Mouse (Mus musculus) c-Kit-positive CD71-positive TER-119-negative erythroid progenitor cells, embryonic 14.5 days (primary cell): Measurements from ENCODE around the gene Tmem230.

ENCODE experiments used
- DNase-seq: peaks from one replicate; pipeline ENCODE4 v3.0.0-alpha.2; 2013; ENCODE audit warnings: low read depth

Tmem230 gene

GRCm38 (mm10) chr2:132233985-132234765 lies 13.4 kb downstream of the Tmem230 start:
- no peak for DNase-seq

- no peak for DNase-seq
These were observed 15.1 kb downstream of the Tmem230 start for GRCm38 (mm10) chr2:132232413-132232945.

GRCm38 (mm10) chr2:132224359-132224758 lies 23.2 kb downstream of the Tmem230 start:
- no peak for DNase-seq

GRCm38 (mm10) chr2:132221611-132222073 lies 26.0 kb downstream of the Tmem230 start:
- no peak for DNase-seq

GRCm38 (mm10) chr2:132211995-132212656 lies 35.5 kb downstream of the Tmem230 start:
- no peak for DNase-seq

GRCm38 (mm10) chr2:132210806-132211312 lies 36.7 kb downstream of the Tmem230 start:
- DNase-seq, result no peak

GRCm38 (mm10) chr2:132208246-132208881 lies 39.2 kb downstream of the Tmem230 start:
- DNase-seq, result peak; percentile 10

- DNase-seq, result no peak
These were observed 41.2 kb downstream of the Tmem230 start for GRCm38 (mm10) chr2:132206316-132206881.

GRCm38 (mm10) chr2:132205549-132205948 lies 42.1 kb downstream of the Tmem230 start:
- no peak for DNase-seq

GRCm38 (mm10) chr2:132203773-132204172 lies 43.8 kb downstream of the Tmem230 start:
- no peak for DNase-seq

- DNase-seq, result no peak
These were observed 44.4 kb downstream of the Tmem230 start for GRCm38 (mm10) chr2:132203186-132203585.

GRCm38 (mm10) chr2:132198017-132198933 lies 49.3 kb downstream of the Tmem230 start:
- no peak for DNase-seq

- DNase-seq, result no peak
These were observed 52.0 kb downstream of the Tmem230 start for GRCm38 (mm10) chr2:132195602-132196001.

- no peak for DNase-seq
These were observed 56.9 kb downstream of the Tmem230 start for GRCm38 (mm10) chr2:132190602-132191161.
